Mouse (Mus musculus): ENCODE results near the gene Qrfp.

The Qrfp gene

DNA sequence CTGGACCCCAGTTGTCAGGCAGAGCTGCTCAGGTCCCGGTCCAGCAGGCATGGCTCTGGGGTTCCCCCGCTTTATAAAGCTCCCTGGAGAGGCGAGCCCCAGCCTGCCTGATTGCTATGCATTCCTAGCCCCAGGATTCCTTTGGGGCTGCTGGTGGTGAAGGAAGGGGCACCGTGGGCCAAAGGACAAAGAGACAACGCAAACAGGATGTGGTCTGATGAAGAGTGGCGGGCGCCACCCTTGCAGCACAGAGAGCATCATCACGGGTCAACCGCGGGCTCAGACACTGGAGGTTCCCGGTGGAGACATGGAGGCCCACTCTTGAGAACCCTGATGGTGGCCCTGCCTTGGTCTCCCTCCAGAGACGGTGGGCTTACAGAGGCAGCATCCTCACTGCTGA lies at the start of gene Qrfp:
Qrfp (minus strand) TSS at position 137 of the 400 bp plus-strand sequence.
- ATAC-seq (ENCODE audit: low TSS enrichment) = no peak

DNA sequence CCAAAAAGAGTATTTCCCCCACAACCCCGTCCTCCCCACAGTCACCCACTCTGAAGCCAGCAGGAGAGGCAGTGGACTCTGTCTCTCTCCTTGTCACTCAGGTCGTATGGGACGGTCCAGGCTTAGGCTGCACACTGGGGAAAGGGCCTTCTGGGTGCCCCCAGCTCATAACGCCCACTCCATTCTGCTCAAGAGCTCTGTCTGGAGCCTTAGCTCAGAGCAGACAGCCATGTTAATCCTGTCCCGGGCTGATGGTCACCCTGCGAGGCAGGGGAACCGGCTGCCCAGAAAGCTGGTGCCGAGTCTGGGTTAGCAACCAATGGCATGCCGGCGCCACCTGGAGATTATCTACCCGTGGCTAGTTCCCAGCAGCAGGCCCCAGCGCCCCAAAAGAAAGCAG lies 48.1 kb upstream of the Qrfp start:
- ATAC-seq (ENCODE audit: low TSS enrichment) = no peak

GRCm38 (mm10) chr2:31857180-31857579 lies 46.8 kb upstream of the Qrfp start:
- ATAC-seq (ENCODE audit: low TSS enrichment) = no peak

- ATAC-seq (ENCODE audit: low TSS enrichment) = no peak
These were observed 45.6 kb upstream of the Qrfp start for GRCm38 (mm10) chr2:31855991-31856390.

GRCm38 (mm10) chr2:31850141-31850540 lies 39.8 kb upstream of the Qrfp start:
- no peak for ATAC-seq (ENCODE audit: low TSS enrichment)

DNA sequence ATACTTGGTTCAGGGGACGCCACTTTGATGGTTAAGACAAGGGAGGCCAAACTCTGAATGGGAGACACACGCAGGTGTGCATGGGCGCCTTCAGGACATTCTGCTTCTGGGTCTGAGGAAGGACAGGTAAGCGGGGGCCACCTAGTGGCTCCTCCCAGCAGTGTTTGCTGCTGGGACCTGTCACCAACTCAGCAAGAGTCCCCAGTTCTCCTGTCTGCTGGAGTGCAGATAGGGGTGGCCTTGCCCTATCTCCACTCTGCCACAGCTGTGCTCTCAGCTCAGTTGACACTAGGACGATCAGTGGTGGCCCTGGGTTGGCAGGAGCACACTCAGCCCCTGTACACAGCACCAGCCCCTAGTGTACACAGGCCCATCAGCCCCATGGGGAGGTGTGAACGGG lies 37.5 kb upstream of the Qrfp start:
- ATAC-seq (ENCODE audit: low TSS enrichment) = peak; percentile 56; the same call in 1 of the 2 replicates

DNA sequence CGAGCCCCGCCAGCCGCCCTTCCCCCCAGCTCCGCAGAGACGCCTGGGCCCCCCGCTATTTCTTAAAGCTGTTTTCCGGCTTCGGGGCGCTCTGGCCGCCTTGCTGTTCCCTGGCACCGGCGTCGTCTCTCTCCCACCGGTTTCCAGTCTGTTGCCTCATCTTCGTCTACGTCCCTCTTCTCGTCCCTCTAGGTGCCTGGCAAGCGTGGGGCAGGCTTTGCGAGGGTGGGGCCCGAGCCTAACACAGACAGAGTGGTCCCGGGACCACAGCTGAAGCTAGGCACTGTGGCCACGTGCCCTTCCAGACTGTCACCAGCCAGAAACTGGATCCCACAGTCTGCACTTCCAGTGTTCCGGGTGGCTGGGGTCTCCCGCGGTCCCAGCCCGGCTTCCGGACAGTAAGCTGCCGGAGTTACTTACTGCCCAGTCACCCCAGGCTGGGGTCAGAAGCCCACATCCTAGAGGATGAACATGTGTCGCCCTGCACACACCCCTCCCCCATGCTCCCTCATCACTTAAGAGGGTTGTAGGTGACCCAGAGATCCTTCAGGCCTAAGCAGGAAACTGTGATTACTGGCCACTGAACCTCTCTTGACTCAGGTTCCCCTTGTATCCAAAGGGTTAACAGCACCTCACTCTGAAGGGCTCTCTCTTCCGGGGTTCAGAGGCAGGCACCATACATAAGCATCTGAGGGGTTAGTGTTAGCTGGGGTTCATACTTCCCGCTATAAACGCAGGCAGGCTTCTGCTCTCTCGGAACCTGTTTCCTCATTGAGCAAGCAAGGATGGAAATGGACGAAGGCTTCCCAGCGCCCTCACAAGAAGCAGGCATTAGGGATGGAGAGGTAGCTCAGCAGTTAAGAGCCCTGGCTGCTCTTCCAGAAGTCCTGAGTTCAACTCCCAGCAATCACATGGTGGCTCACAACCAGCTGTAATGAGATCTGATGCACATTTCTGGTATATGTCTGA lies 36.6 kb upstream of the Qrfp start:
- no peak for ATAC-seq (ENCODE audit: low TSS enrichment)

GRCm38 (mm10) chr2:31845896-31846691 lies 35.7 kb upstream of the Qrfp start, which contains the start of gene Fibcd1:
Gene Fibcd1 (minus strand): TSS chr2:31846005.
- ATAC-seq (ENCODE audit: low TSS enrichment) = peak; percentile 57; the same call in 1 of the 2 replicates

DNA sequence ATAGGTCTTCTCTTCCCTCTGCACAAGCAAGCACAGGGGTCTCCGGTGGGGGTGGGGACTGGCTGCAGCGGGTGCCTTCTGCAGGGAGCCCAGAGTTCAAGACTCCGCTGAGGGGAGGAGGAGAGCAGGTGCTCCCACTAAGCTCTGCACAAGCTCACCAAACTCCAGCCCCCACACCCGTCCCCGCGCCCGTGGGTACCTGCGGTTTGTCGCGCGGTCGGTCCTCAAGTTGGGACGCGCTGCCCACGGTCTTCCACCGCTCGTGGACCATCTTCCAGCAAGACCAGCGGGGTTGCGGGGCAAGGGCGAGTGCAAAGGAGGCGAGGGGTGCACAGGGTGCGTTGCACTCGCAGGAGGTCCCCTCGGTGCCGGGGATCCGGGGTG lies 35.1 kb upstream of the Qrfp start:
- no peak for ATAC-seq (ENCODE audit: low TSS enrichment)

DNA sequence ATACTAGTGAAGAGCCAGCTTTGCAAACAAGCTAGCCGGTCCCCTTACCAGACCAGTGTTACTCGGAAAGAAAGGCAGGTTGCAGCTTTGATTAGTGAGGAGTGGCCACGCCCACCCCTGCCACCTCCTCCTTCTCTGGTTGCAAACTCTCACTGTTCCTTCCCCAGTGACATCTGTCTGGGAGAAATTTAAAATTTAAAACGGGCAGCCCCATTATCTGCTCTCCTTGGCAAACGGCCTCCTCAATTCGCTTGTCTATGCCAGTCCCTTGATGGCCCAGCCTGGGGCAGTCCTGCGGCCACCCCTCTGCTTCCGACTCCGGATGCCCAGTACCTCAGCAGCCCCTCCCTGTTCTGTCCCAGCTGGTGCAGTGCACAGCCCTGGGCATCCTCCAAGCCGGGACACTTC lies 34.4 kb upstream of the Qrfp start:
- ATAC-seq (ENCODE audit: low TSS enrichment) = no peak

GRCm38 (mm10) chr2:31838868-31839267 lies 28.5 kb upstream of the Qrfp start:
- ATAC-seq (ENCODE audit: low TSS enrichment) = no peak

GRCm38 (mm10) chr2:31836985-31837384 lies 26.6 kb upstream of the Qrfp start:
- no peak for ATAC-seq (ENCODE audit: low TSS enrichment)

GRCm38 (mm10) chr2:31836091-31836490 lies 25.7 kb upstream of the Qrfp start:
- no peak for ATAC-seq (ENCODE audit: low TSS enrichment)

GRCm38 (mm10) chr2:31828311-31828825 lies 18.0 kb upstream of the Qrfp start:
- ATAC-seq (ENCODE audit: low TSS enrichment) = no peak

- no peak for ATAC-seq (ENCODE audit: low TSS enrichment)
These were observed 17.5 kb upstream of the Qrfp start for GRCm38 (mm10) chr2:31827877-31828276.

- ATAC-seq (ENCODE audit: low TSS enrichment) = peak; percentile 24; the same call in 1 of the 2 replicates
These were observed 16.0 kb upstream of the Qrfp start for GRCm38 (mm10) chr2:31826094-31827085.

DNA sequence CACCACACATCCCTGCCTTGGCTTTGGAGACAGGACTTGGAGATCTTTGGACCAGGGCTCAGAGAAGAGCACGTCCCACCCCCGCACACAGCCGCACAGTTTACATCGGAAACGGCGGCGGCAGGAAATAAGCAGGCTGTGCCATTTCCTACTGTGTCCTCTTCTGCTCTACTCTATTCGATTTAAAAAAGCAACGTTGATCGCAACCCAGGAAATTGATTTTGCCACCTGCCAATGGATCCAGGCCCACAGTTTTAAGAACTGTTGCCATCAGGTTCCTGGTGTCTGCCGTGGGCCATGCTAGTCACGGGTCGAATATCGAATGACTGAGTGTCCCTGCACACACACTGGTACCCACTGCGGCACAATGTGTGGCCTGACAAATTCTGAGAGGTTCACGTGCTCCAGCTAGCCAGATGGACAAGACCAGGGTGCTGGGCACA lies 15.1 kb upstream of the Qrfp start:
- ATAC-seq (ENCODE audit: low TSS enrichment) = no peak

- no peak for ATAC-seq (ENCODE audit: low TSS enrichment)
These were observed 13.8 kb upstream of the Qrfp start for GRCm38 (mm10) chr2:31823933-31824730.

- peak; percentile 85 for ATAC-seq (ENCODE audit: low TSS enrichment)
These were observed 12.4 kb upstream of the Qrfp start for GRCm38 (mm10) chr2:31822524-31823371.

Measured in frontal cortex, adult (tissue).